Mouse (Mus musculus): ENCODE results near the gene Pde4d.

The Pde4d gene

GRCm38 (mm10) chr13:109922782-109923181, 1473.0 kb downstream of the Pde4d start:
- no peak for DNase-seq (ENCODE audit: low spot score)

- no peak for DNase-seq (ENCODE audit: low spot score)
These were observed 1475.0 kb downstream of the Pde4d start for GRCm38 (mm10) chr13:109924771-109925170.

- DNase-seq (ENCODE audit: low spot score) = peak; percentile 17
These were observed 1476.7 kb downstream of the Pde4d start for GRCm38 (mm10) chr13:109926277-109926920.

GRCm38 (mm10) chr13:109927782-109928181, 1478.0 kb downstream of the Pde4d start:
- no peak for DNase-seq (ENCODE audit: low spot score)

GRCm38 (mm10) chr13:109932688-109933087, 1482.9 kb downstream of the Pde4d start:
- DNase-seq (ENCODE audit: low spot score) = no peak

- no peak for DNase-seq (ENCODE audit: low spot score)
These were observed 1483.8 kb downstream of the Pde4d start for GRCm38 (mm10) chr13:109933554-109933953.

GRCm38 (mm10) chr13:109936866-109937265, 1487.1 kb downstream of the Pde4d start:
- no peak for DNase-seq (ENCODE audit: low spot score)

GRCm38 (mm10) chr13:109944822-109945551, 1495.2 kb downstream of the Pde4d start:
- no peak for DNase-seq (ENCODE audit: low spot score)

- DNase-seq (ENCODE audit: low spot score) = no peak
These were observed 1501.7 kb downstream of the Pde4d start for GRCm38 (mm10) chr13:109951466-109951865.

GRCm38 (mm10) chr13:109954189-109954588, 1504.4 kb downstream of the Pde4d start:
- no peak for DNase-seq (ENCODE audit: low spot score)

- no peak for DNase-seq (ENCODE audit: low spot score)
These were observed 1508.2 kb downstream of the Pde4d start for GRCm38 (mm10) chr13:109957953-109958352.

- DNase-seq (ENCODE audit: low spot score) = no peak
These were observed 1533.2 kb downstream of the Pde4d start for GRCm38 (mm10) chr13:109982821-109983443.

GRCm38 (mm10) chr13:109985411-109985810, 1535.7 kb downstream of the Pde4d start:
- DNase-seq (ENCODE audit: low spot score) = no peak

GRCm38 (mm10) chr13:109985892-109986291, 1536.1 kb downstream of the Pde4d start:
- DNase-seq (ENCODE audit: low spot score) = peak; percentile 42

- DNase-seq (ENCODE audit: low spot score) = peak; percentile 67
These were observed 1543.2 kb downstream of the Pde4d start for GRCm38 (mm10) chr13:109992775-109993505.

GRCm38 (mm10) chr13:109994240-109994764, 1544.6 kb downstream of the Pde4d start:
- DNase-seq (ENCODE audit: low spot score) = no peak

- DNase-seq (ENCODE audit: low spot score) = no peak
These were observed 1552.3 kb downstream of the Pde4d start for GRCm38 (mm10) chr13:110002081-110002480.
